Mouse (Mus musculus) urinary bladder, postnatal 10 days (tissue): ENCODE measurements around the gene Zfp771.

Source experiments
- DNase-seq: peaks from one replicate; pipeline ENCODE4 v3.0.0; 2022; ENCODE audit warnings: low spot score

Zfp771 gene

GRCm38 (mm10) chr7:127253821-127254769, 10.0 kb downstream of the Zfp771 start:
- peak; percentile 79 for DNase-seq

GRCm38 (mm10) chr7:127255008-127255407, 10.9 kb downstream of the Zfp771 start:
- no peak for DNase-seq

DNA sequence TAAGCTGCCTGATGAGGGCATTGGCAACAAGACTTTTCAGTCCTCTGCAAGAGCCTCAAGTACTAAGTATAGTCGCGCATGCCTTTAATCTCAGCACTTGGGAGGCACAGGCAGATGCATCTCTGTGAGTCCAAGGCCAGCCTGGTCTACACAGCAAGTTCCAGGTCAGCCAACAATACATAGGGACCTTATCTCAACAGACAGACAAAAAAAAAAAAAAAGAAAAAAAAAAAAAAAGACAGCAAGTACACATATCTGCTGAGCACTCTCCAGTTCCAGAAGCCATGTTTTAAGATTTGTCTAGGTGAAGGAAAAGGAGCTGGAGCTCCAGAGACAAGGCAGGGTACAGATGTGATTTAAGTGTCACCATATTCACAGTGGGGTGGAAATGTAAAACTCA, 11.9 kb downstream of the Zfp771 start:
- DNase-seq, result no peak

DNA sequence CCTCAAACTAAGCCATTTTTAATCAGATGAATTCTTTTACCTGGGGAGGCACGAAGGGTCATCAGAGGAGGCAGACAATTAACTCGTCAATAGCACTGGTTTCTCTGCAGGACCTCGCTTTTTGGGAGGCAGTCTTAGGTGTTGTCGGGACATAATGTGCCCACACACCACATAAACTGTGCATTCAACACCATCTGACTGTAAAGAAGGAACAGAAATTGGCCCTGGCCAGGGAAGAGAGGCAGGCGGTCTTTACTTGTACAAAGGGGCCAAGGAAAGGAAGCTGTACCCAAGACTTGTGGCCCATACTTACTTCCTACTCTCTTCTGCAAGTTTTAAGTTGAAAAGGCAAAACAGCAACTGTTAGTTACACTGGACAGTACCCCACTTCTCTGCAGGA, 12.4 kb downstream of the Zfp771 start:
- DNase-seq, result no peak

GRCm38 (mm10) chr7:127259186-127259905, 15.3 kb downstream of the Zfp771 start:
- DNase-seq, result no peak

- DNase-seq, result peak; percentile 85
These were observed 16.4 kb downstream of the Zfp771 start, which contains the start of gene Dctpp1 for GRCm38 (mm10) chr7:127260309-127261111. Gene Dctpp1 (minus strand): TSS chr7:127260709.

- no peak for DNase-seq
These were observed 18.3 kb downstream of the Zfp771 start for GRCm38 (mm10) chr7:127262218-127262961.

DNA sequence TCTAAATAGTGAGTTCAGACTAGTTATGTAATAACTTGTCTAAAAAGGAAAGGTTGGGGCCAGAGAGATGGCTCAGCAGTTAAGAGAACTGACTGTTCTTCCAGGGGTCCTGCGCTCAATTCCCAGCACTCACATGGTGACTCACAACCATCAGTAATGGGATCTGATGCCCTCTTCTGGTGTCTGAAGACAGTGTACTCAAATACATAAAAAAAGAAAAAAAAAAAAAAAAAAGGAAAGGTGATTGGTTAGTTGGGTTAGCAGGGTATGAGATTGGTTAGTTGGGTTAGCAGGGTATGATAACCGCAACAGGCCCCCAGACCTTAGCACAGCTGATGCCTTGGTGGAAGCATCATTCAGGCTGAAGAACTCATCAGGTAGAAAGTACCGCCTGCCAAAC, 19.5 kb downstream of the Zfp771 start:
- no peak for DNase-seq

DNA sequence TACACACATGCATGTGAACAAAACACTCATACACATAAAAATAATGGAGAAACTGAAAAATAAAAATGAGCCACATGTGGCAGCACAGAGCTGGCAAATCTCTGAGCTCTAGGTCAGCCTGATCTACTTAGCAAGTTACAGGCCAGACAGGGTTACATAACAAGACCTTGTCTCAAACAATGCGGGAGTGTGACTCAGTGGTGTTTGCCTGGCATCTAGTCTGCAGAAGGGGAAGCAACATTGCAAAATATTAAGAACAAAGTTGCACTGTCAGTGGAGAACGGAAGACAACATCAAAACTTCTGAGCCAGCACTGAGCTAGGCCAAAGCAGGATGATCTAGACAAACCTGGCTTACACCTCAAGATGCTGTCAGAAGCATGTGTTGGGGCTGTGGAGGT, 26.2 kb downstream of the Zfp771 start:
- DNase-seq, result no peak

DNA sequence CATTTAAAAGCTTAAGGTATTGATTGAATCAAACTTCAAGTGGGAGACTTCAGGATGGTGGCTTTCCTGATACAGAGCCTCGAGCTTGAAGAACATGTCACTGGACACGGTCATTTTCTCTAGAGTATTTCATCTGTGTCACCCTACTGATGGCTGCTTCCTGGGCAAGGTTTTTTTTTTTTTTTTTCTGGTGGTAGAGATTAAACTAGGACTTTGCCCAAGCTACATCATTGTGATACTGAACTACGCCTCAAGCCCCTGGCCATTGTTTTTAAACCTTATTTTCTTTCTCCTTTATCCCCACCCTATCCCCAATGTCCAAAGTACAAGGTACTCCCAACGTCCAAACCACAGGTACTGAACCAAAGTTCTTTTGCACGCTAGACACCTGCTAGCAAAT, 26.6 kb downstream of the Zfp771 start:
- no peak for DNase-seq

DNA sequence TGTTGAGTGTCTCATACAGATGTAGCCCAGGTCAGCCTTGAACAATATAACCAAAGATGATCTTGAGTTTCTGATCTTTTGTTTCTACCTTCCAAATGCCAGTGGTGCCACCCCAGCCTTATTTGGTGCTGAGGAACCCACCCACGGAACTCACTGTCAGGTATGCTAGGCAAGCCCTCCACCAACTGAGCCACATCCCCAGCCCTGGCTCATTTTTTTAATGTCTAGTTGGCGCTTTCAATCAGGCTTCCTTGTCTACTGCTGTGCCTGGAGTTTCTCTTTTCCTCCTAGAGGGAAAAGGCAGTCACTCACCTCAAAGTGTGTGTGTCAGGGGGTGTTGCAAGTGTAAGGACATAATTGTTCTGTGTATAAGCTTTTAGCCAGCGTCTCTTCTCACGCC, 27.0 kb downstream of the Zfp771 start:
- no peak for DNase-seq

DNA sequence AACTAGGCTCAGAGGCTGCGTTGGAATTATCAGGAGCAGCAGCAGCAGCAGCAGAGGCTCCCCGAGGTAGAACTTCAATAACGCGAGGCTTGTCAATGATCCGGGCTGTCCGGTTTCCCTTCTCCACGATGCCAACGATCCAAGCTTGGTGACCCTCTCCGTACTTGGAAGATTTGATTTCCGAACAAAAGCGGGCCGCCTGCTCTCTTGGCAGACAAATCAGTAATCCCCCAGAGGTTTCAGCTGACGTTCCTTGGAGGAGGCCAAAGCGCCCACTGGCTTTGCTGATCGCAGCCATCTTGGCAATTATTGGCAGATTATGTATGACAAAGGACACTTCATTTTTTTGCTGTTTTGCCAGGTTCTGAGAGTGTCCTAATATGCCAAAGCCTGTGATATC, 28.5 kb downstream of the Zfp771 start:
- no peak for DNase-seq

DNA sequence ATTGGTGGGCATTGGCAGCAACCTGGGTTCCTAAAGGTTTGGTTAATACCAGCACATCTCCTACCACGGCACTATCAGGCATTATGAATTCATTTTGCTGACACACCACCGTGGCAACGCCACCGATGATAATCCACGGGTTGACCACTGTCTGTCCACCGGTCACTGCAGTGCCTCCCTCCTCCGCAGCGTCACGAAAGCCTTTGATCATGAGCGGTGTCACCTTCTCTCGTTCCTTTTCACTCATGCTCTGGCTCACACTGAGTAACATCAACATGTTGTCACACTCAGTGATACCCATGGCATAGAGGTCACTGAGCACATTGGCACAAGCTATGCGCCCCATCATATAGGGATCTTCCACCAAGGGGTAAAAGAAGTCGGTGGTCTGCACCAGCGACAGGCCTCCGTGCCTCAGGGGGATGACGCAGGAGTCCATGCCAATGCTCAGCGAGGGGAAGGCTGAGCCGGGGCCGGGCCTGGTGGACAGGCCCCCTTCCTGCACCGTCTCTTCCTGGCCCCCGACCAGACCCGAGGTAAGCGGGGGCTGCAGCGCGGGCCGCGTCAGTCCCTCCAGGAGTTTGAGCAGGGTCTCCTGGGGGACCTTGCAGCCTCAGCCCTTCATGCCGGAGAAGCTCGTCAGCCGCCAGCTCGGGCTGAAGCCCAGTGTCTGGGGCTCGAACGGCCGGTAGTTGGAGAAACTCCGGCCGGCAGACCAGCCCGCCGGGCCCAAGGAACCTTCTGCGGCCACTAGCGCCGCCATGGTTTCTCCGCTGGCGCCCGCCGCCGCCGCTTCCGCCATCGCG, 29.2 kb downstream of the Zfp771 start:
- no peak for DNase-seq

- DNase-seq, result peak; percentile 85
These were observed 30.1 kb downstream of the Zfp771 start, which contains the start of gene Sephs2 for GRCm38 (mm10) chr7:127273925-127274789. Gene Sephs2 (minus strand): TSS chr7:127274055.

- no peak for DNase-seq
These were observed 32.5 kb downstream of the Zfp771 start for GRCm38 (mm10) chr7:127276519-127276961.

- DNase-seq, result no peak
These were observed 34.2 kb downstream of the Zfp771 start for GRCm38 (mm10) chr7:127278311-127278710.

DNA sequence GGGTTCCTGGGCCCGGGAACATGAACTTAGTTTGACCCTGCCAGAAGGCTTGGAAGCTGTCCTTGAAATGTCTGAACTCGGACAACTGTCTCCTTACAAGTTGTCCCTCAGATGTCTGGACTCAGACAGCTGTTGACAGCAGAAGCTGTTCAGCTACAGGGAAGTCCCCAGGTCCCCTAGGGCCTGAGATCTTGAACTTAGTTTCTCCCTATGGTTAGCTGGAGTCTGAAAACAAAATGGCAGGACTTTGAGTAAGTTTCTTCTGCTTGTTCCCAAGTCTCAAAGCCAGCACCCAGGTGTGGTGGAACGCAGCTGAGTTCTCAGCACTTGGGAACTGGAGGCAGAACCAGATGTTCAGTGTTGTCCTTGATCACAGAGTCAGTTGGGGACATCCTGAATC, 36.0 kb downstream of the Zfp771 start:
- no peak for DNase-seq

- no peak for DNase-seq
These were observed 37.0 kb downstream of the Zfp771 start for GRCm38 (mm10) chr7:127281114-127281513.

DNA sequence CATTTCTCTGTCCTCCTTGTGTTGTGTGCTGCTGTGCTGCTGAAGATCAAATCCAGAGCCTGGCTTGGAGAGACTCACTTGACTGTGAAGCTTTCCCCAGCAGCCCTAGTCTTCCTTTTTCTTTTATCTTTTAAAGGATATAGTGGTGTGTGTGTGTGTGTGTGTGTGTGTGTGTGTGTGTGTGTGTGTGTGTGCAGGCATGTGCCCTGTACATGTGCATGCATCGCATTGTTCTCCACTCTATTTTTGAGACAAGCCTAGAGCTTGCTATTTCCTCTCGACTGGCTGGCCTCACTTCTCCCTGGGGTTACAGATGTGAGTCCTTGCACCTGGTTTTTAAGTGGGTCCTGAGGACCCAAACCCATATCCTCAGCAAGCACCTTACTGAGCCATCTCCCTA, 38.1 kb downstream of the Zfp771 start:
- no peak for DNase-seq

DNA sequence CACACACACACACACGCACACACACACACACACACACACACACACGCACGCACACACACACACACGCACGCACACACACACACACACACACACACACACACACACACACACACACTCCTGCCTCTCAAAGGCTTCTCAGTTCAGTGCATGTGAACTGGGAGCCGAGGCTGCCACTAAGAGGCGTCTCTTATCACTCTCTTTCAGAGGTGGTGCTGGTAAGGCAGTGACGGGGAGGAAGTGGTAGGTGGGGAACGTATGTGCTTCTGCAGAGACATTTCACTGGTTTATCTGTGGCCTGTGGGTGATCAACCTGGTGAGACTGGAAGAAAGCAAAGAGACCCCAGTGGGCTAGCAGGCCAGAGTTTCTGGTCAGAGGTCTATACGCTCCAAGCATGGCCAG, 41.1 kb downstream of the Zfp771 start:
- no peak for DNase-seq
